Mouse (Mus musculus) layer of hippocampus, adult 9-11 months (tissue): ENCODE results near the gene Gm48551.

Experiments used
- DNase-seq: peaks from one replicate; pipeline ENCODE4 v3.0.0; 2022

The Gm48551 gene

GRCm38 (mm10) chr10:81383802-81384604 is at the start of gene Gm48551, which contains the start of gene Dohh:
Gene Gm48551, plus strand, starts transcription at chr10:81384466.
Gene Dohh, plus strand, starts transcription at chr10:81384428.
- peak; percentile 99 for DNase-seq

GRCm38 (mm10) chr10:81335393-81336340 is 48.6 kb upstream of the Gm48551 start:
- DNase-seq: no peak

- no peak for DNase-seq
Measured at GRCm38 (mm10) chr10:81336558-81336957, 47.7 kb upstream of the Gm48551 start.

GRCm38 (mm10) chr10:81340551-81341332 is 43.5 kb upstream of the Gm48551 start:
- DNase-seq: no peak

GRCm38 (mm10) chr10:81341333-81341949 is 42.8 kb upstream of the Gm48551 start:
- DNase-seq: no peak

GRCm38 (mm10) chr10:81342686-81343505 is 41.4 kb upstream of the Gm48551 start, which contains the start of gene Gipc3:
Gene Gipc3, minus strand, starts transcription at chr10:81343266.
- DNase-seq: no peak

GRCm38 (mm10) chr10:81344421-81345161 is 39.7 kb upstream of the Gm48551 start:
- no peak for DNase-seq

- no peak for DNase-seq
Measured at GRCm38 (mm10) chr10:81345162-81345534, 39.1 kb upstream of the Gm48551 start.

GRCm38 (mm10) chr10:81346453-81347067 is 37.7 kb upstream of the Gm48551 start:
- DNase-seq: no peak

GRCm38 (mm10) chr10:81349146-81349545 is 35.1 kb upstream of the Gm48551 start:
- no peak for DNase-seq

- no peak for DNase-seq
Measured at GRCm38 (mm10) chr10:81349961-81350350, 34.3 kb upstream of the Gm48551 start.

GRCm38 (mm10) chr10:81350351-81351063 is 33.8 kb upstream of the Gm48551 start, which contains the start of gene Hmg20b:
Gene Hmg20b, minus strand, starts transcription at chr10:81350480.
- peak; percentile 99 for DNase-seq

- DNase-seq: no peak
Measured at GRCm38 (mm10) chr10:81351678-81352291, 32.5 kb upstream of the Gm48551 start.

- DNase-seq: no peak
Measured at GRCm38 (mm10) chr10:81354738-81355477, 29.4 kb upstream of the Gm48551 start.

- no peak for DNase-seq
Measured at GRCm38 (mm10) chr10:81355533-81355932, 28.7 kb upstream of the Gm48551 start.

GRCm38 (mm10) chr10:81356352-81356990 is 27.8 kb upstream of the Gm48551 start:
- DNase-seq: peak; percentile 83

GRCm38 (mm10) chr10:81356991-81357844 is 27.0 kb upstream of the Gm48551 start, which contains the start of gene Mfsd12:
Gene Mfsd12, plus strand, starts transcription at chr10:81357491.
- peak; percentile 90 for DNase-seq
